Mouse (Mus musculus): Measurements from ENCODE around the gene Ppm1a.
A peak's percentile ranks its signal among the peaks of the same experiment; 100 is the strongest.

The Ppm1a gene

DNA sequence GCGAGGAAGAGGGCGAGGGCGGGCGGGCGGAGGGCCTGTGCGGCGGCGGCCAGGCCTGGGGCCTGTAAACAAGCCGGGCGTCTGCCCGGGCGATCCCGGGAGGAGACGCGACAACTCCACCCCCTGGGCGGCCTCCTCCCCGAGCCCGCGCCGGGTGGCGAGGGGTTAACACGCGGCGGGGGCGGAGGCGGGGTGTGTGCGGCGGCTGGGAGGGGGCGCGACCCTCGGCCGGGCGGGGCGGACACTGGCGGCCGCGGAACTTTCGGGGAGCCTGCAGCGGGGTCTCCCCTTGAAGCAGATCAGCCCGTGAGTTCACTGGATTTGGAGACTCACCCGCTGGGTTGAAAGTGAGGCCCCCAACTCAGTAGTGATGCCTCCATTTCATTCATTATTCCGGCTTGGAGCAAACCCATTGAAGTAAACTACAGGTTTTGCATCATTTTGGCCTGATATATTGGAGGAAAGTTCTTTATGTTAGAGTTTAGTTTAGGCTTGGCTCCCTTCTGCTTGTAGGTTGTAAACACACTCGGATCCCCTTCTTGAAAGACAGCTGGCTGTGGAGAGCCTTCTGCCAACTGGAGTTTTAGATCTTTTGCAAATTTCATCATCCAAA lies 4.5 kb downstream of the Ppm1a start:
- DNase-seq (ENCODE audit: low read depth, low spot score), result peak; percentile 68

DNA sequence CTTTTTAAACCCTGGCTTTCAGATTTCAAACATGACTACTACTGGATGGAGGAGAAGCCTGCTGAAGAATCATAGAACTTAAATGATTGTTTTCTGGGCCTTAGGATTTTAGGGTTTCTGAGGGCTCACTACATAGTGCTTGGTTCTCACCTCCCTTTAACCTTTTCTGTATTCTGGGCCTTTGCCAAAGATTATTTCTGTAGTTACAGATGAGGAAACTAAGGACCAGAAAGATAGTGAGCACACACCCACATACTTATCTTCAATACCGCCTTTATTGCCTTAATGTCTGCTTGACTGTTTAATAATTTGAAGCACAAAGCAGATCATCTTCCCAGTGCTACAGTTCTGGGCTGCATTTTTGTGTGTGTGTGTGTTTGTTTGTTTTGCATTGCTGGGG lies 5.2 kb downstream of the Ppm1a start:
- DNase-seq (ENCODE audit: low read depth, low spot score), result no peak

DNA sequence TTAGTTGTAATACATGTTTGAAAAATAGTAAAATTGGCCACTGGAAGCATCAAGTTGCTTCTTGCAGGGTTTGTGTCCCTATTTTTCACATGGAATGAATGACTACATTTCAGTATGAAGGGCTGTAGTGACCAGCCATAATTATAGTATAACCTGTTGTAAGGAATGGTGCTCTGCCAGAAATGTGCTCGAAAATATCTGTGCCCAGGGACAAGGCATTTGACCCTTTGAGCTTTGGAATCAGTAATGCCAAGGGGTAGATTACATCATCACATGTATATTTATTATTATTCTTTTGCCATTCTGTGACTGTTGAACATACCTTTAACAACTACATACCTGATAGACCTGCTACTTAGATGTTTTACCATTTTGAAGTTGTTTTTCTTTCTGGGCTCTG lies 5.9 kb downstream of the Ppm1a start:
- DNase-seq (ENCODE audit: low read depth, low spot score), result no peak

DNA sequence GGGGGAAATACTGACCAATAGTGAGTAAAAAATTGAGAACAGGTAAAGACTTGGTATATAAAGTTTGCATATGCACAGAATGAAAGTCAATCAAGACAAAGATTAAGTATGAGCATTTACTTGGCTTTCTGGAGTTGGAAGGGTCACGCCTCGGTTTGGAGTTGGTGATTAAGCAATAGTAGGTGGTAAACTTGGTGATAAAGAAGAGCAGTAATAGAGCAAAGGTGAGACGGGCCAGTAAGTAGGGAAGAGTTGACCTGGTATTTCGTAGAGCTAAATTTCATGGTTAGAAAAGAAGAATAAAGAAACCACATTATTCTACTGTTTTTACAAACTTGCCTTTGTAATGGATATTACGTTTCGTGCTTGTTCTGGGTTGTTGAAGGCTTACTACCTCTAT lies 10.6 kb downstream of the Ppm1a start:
- no peak for DNase-seq (ENCODE audit: low read depth, low spot score)

DNA sequence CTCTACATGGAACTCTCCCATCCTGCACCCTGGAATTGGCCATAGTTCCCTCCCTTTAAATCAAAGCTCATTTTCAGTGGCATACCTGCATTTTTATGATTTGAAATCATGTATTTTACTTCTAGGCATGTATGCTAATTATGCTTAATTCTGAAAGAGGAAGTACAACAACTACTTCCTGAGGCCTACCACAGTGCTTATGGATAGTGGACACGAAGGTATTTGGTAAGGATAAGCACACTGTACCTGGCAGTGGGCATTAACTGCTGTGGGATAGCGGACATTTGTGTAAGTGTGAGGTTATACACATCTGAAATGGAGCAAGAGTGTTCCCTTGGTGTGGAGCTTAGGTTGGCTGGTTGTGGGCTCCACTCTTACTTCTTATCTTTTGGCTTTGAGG lies 11.0 kb downstream of the Ppm1a start:
- no peak for DNase-seq (ENCODE audit: low read depth, low spot score)

DNA sequence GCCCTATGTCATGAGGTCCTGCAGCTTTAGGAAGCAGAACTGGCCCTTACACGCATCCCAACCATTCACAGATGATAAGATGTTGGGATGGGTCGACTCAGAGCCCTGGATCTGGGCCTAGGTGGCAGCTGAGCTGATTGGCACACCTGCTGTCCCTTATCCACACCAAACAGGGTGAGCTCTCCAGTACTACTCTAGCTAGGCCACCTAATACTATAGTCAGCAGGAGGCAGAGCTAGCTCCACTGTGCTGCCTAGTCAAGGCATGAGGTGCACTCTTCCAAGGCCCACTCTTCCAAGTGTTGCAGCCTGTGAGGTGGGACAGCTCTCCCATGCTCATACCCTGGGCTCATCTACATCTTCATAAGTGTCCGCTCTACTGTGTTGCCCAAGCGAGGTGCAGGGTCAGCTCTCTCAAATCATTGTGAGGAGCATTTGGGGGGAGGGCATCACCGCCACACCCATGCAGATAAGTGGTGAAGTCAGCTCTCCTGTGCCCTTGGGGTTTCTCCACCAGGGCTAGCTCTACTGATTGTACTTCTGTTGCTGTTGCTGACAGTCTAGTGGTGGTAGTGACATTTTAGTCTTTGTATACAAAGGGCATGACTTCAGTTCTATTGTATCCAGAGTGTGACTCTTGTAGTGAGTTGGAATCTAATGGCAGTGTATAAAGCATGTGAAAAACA lies 12.4 kb downstream of the Ppm1a start:
- no peak for DNase-seq (ENCODE audit: low read depth, low spot score)

DNA sequence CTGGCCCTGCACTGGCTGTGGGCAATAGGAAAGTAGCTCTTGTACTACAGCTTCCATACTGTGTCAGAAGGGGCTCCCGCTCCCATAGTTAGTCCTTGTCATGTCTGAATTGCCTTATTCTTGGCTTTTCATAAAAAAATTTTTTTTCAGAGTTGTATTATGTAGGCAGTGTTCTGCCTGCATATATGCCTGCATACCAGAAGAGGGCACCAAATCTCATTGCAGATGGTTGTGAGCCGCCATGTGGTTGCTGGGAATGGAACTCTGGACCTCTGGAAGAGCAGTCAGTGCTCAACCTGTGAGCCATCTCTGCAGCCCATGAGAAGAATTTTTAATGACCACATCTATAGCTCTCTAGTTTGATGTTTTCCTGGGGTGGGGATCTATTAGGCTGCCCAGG lies 13.9 kb downstream of the Ppm1a start:
- no peak for DNase-seq (ENCODE audit: low read depth, low spot score)

DNA sequence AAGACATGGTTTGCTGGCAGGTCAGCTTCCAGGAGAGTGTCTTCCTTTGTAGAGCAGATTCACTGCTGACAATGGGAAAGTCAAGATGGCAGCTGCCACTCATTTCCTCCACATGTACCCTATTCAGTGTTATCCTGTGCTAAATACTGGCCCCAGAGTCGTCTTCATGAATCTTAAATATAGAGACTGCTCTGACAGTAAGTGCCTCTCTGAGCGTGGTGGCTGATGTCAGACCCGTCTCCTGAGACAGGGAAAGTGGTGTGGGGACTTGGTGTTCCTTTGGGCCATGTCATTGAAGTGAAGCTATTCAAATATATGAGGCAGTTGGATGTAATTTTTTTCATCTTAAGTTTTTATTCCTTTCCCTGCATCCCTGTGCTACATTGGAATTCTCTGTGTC lies 14.5 kb downstream of the Ppm1a start:
- DNase-seq (ENCODE audit: low read depth, low spot score), result no peak

DNA sequence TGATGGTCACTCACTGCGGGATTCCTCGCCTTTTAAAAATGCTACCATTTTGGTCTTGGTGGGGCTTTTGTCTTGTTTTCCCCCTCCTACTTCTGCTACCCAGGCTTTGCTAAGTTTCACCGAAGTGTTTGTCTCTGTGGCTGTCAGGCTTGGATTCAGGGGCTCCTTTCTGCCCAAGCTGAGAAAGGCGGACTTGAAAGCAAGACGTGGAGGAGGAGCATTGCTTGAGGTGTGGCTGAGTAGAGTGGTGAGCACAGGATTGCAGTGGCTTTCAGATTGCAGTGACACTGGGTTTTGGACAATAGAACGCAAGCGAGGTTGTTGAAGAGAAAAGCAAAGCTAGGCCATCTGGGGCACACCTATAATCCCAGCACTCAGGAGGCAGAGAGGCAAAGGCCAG lies 16.7 kb downstream of the Ppm1a start:
- DNase-seq (ENCODE audit: low read depth, low spot score), result no peak

DNA sequence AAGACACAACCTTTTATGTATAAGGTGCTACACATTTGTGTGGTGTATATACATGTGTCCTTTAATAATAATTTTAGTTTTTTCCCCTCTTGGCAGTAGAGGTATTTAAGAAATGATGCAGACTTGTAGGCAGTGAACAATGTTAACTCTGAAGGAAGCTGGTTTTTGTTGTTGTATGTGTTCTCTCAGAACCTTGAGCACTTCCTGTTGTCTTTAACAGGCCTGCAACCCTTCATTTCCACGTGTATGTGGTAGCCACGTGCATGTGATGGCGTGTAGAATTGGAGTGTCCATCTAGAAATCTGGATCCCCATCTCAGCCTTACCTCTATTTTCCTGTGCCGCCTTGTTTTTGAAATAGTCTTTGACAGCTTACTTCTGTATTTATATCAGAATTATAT lies 20.0 kb downstream of the Ppm1a start:
- DNase-seq (ENCODE audit: low read depth, low spot score), result peak; percentile 20

DNA sequence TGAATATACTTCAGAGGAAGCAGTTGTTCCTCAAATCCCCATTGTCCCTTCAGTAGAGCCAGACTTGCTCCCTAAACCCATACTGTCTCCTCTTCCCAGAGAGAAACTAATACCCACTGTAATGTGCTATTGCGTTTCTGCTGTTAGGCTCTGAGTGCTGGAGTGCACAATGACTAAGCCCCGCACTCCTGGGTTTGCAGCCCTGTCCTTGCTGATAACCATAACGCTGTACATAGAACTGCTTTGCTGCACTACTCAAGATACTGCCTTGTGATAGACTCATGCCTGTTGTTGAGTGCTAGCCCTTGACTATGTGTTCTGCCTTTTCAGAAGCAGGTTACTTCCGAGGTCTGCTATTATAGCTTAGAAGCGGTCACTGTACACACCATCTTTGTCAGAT lies 22.9 kb downstream of the Ppm1a start:
- no peak for DNase-seq (ENCODE audit: low read depth, low spot score)

DNA sequence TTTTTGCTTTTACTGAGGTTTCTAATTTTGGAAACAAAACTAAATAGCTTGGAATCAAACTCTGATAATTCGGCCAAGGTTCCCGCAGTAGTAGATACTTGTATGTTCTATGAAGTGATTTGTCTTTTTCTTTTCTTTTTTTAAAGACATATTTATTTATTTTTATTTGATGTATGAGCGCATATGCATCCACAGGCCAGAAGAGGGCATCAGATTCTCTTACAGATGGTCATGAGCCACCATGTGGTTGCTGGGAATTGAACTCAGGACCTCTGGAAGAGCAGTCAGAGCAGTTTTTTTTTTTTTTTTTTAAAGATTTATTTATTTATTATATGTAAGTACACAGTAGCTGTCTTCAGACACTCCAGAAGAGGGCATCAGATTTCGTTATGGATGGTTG lies 25.5 kb downstream of the Ppm1a start:
- DNase-seq (ENCODE audit: low read depth, low spot score), result peak; percentile 25

DNA sequence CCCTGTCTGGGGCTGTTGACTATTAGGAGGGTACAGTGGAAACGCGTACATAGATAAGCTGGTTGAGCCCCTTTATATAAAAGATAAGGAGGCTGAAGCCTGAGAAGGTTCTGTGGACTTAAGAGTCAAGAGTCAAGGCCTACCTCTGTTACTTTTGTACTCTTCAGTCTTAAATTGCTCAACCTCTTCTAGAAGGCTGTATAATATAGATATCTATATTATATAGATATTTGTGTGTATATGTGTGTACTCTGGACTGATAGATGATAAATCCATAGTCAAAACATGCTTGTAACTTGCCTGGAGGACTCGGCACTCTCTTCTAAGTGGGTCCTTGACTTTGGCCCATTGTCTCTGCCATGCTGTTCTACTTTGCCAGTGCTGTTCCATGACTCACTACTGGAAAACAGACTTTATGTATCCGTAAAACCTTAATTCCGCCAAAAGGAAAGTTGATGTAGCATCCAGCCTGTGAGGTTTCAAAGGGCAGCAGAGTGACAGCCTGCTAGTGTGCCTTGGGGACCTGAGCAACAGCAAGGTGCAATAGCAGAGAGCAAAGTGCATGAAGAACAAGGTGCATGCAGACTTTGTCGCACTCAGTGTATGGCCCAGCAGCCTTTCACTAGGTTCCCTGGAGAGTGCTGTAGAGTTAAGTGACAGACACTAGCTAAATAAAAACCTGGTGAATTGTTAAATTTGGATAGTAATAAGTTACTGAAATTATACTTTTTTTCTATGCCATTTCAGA lies 28.1 kb downstream of the Ppm1a start:
- no peak for DNase-seq (ENCODE audit: low read depth, low spot score)

DNA sequence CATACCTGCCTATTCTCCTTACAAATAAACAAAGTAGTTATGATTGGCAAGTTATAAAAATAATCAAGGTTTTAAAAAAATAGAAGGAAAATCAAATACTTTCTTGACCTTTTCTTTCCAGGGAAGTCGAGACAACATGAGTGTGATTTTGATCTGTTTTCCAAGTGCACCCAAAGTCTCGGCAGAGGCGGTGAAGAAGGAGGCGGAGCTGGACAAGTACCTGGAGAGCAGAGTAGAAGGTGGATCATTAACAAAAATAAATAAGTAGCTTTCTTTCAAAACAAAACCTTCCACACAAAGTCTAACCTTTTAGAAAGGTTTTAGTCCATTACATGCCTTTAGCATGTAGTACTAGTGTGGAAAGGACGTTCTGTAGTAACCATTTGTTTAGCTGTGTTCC lies 29.3 kb downstream of the Ppm1a start:
- no peak for DNase-seq (ENCODE audit: low read depth, low spot score)

DNA sequence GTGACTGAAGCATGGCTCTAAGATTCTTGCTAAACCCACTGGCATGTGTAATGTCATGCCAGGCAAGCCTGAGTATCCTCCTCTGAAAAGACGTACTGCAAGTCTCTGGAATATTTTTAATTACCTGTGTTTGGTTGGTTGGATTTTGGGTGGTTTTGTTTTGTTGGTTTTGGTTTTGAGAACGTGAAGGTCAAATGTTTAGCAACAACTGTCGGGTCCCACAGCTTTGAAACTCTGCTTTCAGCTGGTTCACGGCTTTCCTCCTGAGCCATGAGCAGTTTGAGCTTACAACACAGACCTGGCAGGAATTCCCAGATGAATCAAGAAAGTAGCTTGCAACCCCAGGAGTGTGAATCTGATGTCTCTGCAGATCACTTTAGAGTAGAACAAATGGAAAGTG lies 29.7 kb downstream of the Ppm1a start:
- no peak for DNase-seq (ENCODE audit: low read depth, low spot score)

DNA sequence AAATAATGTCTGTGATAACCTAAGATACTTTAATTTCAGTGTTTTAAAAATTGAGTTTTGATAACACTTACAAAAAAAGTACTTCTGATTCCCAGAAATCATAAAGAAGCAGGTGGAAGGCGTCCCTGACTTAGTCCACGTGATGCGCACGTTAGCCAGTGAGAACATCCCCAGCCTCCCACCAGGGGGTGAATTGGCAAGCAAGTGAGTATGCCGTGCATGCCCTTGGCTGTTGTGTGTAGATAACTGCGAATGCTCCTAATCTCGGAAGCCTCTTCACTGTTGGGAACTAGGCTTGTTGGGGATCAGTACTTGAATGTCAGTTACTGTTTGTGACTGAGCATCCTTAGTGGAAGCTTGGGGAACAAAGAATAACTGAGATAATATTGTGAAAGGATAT lies 33.3 kb downstream of the Ppm1a start:
- no peak for DNase-seq (ENCODE audit: low read depth, low spot score)

DNA sequence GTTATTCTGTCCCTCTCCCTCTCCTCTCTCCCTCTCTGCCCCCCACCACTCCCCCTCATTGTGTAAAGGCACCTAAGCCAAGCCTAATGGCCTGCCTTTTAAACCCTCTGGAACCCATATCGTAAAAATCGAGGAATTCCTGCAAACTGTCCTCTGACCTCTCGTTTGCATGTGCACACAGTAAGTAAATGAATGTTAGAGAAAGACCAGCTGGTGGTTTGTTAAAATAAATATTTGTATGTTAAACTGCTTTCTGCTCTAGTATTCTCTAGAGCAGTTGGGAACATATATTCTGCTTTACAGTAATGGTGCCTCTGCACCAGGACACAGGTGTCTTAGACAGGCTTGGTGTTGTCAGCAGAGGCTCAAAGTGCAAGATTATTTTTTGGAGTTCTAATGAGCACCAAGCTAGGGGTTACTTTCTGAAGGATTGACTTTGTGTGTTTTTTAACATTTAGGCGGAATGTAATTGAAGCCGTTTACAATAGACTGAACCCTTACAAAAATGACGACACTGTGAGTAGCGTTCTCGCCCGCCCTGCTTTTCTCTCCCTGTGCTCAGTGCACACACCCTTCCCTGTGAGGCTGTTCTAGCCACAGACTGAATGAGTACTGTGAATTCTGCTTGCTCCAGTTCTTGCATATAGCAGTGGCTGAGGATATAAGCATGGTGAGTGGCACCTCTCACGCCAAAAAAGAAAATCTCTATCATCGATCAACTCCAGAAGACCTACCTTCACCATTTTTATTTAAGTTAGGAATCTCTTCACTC lies 35.3 kb downstream of the Ppm1a start:
- DNase-seq (ENCODE audit: low read depth, low spot score), result no peak

DNA sequence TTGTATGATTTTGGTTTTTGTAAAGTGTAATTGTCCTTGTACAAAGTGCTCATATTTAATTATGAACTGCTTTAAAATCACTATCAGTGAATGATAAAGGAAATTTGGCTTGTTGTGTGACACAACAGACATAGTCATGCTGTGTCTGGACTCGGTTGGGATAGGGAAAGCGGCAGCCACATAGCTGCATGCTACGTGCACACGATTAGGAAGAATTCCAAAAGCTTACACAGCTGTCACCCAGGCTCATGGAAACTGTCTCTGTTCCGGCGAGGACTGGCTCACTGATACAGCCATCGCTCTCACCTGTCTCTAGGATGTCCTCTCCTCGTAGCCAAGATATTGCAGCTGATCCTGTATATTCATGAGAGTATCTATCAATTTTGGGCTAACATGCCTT lies 36.7 kb downstream of the Ppm1a start:
- DNase-seq (ENCODE audit: low read depth, low spot score), result no peak

DNA sequence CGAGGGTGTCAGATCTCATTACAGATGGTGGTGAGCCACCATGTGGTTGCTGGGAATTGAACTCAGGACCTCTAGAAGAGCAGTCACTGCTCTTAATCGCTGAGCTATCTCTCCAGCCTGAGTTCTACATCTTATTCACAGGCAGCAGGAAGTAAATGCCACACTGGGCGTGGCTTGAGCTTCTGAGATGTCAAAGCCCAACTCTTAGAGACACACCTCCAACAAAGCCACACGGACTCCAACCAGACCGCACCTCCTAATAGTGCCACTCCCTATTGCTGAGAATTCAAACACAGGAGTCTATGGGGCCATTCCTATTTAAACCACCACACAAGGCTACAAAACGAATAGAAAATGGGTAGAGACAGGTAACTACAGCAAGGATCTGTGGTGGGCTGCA lies 52.5 kb downstream of the Ppm1a start:
- DNase-seq (ENCODE audit: low read depth, low spot score), result peak; percentile 16

DNA sequence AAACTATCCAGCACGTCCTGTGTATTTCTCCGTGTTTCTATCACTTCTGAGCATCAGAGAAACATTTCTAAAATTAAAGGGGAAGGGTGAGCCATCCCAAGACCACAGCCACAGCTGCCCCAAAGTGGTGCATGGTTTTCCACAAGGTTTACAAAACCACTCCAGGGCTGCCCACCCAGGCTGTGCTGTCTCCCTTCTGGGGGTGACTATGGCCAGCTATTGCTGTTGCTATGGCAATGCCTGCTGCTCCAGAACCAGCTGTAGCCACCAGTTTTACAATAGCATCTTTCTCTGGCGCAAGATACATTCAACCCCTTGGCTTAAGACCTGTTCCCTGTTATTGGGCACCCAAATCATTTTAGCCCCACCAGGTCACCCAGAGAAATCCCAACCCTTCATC lies 54.3 kb downstream of the Ppm1a start:
- DNase-seq (ENCODE audit: low read depth, low spot score), result no peak

DNA sequence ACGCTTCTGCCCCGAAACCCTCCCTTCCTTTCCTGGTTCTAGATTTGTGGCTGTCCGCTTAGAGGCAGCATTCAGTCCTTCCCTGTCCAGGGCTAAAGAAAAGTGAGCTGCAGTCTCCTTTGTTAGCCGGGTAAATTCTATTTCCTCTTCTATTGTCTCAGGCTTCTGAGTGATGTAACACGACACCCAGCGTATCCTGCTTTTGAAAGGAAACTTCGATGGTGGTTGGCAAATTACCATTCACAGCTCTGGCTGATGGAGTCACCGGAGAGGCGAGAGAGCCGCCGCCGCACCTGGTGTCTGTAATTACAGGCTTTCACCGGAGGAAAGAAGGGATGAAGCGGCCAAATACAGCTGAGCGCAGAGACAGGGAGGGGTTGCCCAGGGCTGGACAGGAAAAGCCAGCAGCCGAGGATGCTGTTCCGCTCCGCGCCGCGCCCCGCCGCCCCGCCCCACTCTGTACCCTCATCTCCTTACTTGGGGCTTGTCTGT lies 63.7 kb downstream of the Ppm1a start:
- DNase-seq (ENCODE audit: low read depth, low spot score), result peak; percentile 37

DNA sequence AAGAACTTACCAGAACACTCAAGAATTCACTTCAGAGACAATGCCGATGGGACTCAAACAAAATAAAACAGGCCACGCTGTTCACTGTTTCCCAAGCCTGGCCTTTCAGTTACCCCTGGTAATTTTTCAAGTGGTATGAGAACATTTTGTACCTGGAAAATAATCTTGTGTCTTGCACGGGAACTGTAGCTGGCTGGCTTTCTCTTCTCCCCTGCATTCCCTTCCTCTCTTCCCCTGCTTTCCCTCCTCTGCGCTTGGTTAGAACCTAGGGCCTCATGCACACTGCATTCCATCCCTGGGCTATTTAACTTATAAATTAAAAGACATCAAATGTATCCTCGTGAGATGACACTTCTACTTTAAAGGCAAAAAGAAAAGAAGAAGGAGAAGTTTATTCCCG lies 64.3 kb downstream of the Ppm1a start:
- no peak for DNase-seq (ENCODE audit: low read depth, low spot score)

Measured in CD4-positive, CD25-positive, alpha-beta regulatory T cell, adult 2 months (primary cell).